Mouse (Mus musculus) hindbrain, embryonic 14.5 days (tissue): Measurements from ENCODE around the gene Aco1. TPM values are rescaled to one million over a fixed set of nuclear protein-coding genes. Genes with fewer than 3 reads are reported as not detected.

ENCODE experiments used
- ATAC-seq: fragments of 200-750 bp; cut with Nextera tagmentation; 2 replicates; pipeline ENCODE4 v1.8.0; 2017; ENCODE audit warnings: moderate number of reproducible peaks, mild to moderate bottlenecking, moderate TSS enrichment, moderate library complexity; ENCODE audit not compliant: low FRiP score
- DNase-seq: peaks from one replicate; pipeline ENCODE4 v3.0.0-alpha.2; 2015; ENCODE audit warnings: low spot score
- H3K27ac ChIP-seq: fragments of 300-500 bp; sonication (generic); 2 replicates; pipeline ENCODE4 v1.5.1; 2014; ENCODE audit warnings: mild to moderate bottlenecking, moderate library complexity
- H3K27me3 ChIP-seq: fragments of 300-500 bp; sonication (generic); 2 replicates; pipeline ENCODE4 v1.6.1; 2014; ENCODE audit warnings: mild to moderate bottlenecking, low read length, mixed read lengths; ENCODE audit not compliant: control insufficient read depth, insufficient read depth
- H3K36me3 ChIP-seq: fragments of 300-500 bp; sonication (generic); replicated peaks from 2 replicates; pipeline ENCODE4 v1.6.1; 2014; ENCODE audit not compliant: control insufficient read depth, insufficient read depth
- H3K4me1 ChIP-seq: fragments of 300-500 bp; sonication (generic); replicated peaks from 2 replicates; pipeline ENCODE4 v1.6.1; 2014; ENCODE audit warnings: antibody characterized with exemption, low read length, mixed read lengths; ENCODE audit not compliant: control insufficient read depth, insufficient read depth
- H3K4me2 ChIP-seq: fragments of 300-500 bp; sonication (generic); replicated peaks from 2 replicates; pipeline ENCODE4 v1.6.1; 2014; ENCODE audit warnings: mild to moderate bottlenecking, moderate library complexity
- H3K4me3 ChIP-seq: fragments of 300-500 bp; sonication (generic); replicated peaks from 2 replicates; pipeline ENCODE4 v1.5.1; 2014; ENCODE audit warnings: mild to moderate bottlenecking, low read length
- H3K9ac ChIP-seq: fragments of 300-500 bp; sonication (generic); 2 replicates; pipeline ENCODE4 v1.6.1; 2014
- H3K9me3 ChIP-seq: fragments of 300-500 bp; sonication (generic); 2 replicates; pipeline ENCODE4 v1.6.1; 2016; ENCODE audit warnings: low read length; ENCODE audit not compliant: control insufficient read depth
- WGBS: fragments of 180-500 bp; shearing (Covaris S2); extraction: QIAGEN DNeasy Blood & Tissue Kit; methylation state at CpG from one replicate; pipeline ENCODE4 v1.1.7; 2014; 5-methylcytosine and 5-hydroxymethylcytosine counted together
- polyA plus RNA-seq: library from polyadenylated mRNA; unstranded; fragments of >200 nt; fragmentation: Nextera tagmentation; extraction: Ambion mirVana; gene quantifications from 2 replicates; pipeline ENCODE4 v1.2.1, GENCODE M21; 2014

Aco1 gene
- polyA plus RNA-seq, 1 experiment from 2014 or later = 46.0 TPM

DNA sequence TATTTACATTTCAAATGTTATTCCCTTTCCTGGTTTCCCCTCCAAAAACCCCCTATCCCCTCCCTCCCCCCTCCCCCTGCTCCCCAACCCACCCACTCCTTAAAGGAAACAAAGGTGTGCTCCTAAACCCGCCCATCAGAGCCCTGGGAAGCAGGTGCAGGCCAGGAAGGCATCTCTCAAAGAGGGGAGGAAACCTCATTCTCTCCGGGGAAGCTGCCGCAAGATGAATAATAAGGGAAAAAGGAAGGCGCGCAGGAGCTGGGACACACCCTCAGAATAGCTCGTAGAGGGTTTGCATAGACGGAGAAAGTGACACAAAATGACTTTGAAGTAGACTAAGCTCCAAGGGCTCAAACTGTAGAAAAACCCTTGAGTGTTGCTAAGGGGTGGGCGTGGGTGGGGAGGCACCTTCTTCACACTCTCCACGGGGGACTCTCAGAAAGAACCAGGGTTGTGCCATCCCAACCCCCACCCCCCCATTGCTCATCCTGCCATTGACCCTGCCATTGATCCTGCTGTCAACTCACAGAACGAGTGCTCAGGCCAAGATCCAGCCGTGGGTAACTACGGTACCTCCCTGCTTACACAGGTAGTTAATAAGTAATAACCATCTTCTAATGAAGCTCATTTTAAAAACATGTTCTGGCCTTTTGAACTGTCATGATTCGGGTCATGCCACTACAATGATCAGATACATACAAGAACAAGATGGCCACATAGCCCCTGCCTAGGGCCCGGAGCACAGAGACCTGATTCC is 78.3 kb downstream of the Aco1 start:
- Histone ChIP-seq H3K27me3 (no peaks in the 10 kb centered on the region; the same call in 1 of the 2 replicates), H3K4me1 (0 out of 2 replicates have a peak, but pooled peaks cover 5% of the 10 kb centered on the region), H3K36me3 (no peaks in the 10 kb centered on the region), H3K4me3 (no peak overlapping the region), H3K4me2 (no peak overlapping the region), H3K27ac (no peak overlapping the region), H3K9ac (no peak overlapping the region), H3K9me3 (no peaks in the 10 kb centered on the region)
- no peak for DNase-seq
- no peak for ATAC-seq
- 34% methylated on average over 14 of the region's 14 CpGs for WGBS

DNA sequence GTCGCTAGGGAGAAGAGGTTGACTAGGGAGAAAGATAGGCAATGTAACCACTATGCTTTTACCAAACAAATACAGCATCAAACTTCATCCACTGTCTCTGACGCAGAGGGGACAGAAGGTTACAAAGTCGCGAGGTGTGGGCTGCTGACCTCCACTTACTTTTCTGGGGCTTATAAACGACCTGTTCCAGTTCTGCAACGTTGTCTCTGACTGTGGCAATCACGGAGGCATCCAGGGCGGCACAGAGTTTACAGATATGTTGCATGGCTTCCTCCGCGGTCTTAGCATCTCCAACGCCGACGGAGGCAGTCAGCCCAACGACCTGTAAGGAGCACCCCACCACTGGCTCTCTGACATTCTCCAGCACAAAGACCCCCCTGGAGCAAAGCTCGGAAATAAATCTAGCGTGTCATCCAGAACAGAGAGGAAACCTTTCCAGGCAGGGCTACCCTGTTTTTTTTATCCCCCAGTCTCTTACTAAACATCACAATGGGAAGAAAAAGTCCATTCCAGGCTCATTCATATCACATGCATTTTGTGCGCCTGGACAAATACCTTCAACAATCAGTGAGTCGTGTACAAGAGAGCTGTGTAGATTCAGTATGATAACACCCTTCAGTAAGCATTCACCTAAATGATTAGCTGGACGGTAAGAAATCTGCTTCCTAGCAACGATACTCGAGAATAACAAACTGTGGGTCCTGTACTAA is 79.2 kb downstream of the Aco1 start:
- ATAC-seq = no peak
- no peak for DNase-seq
- Histone ChIP-seq H3K4me2 (no peak overlapping the region), H3K4me3 (no peak overlapping the region), H3K36me3 (no peaks in the 10 kb centered on the region), H3K4me1 (0 out of 2 replicates have a peak, but pooled peaks cover 5% of the 10 kb centered on the region), H3K27ac (no peak overlapping the region), H3K27me3 (no peaks in the 10 kb centered on the region; the same call in 1 of the 2 replicates), H3K9me3 (no peaks in the 10 kb centered on the region), H3K9ac (no peak overlapping the region)
- 37% methylated on average over 21 of the region's 21 CpGs for WGBS

DNA sequence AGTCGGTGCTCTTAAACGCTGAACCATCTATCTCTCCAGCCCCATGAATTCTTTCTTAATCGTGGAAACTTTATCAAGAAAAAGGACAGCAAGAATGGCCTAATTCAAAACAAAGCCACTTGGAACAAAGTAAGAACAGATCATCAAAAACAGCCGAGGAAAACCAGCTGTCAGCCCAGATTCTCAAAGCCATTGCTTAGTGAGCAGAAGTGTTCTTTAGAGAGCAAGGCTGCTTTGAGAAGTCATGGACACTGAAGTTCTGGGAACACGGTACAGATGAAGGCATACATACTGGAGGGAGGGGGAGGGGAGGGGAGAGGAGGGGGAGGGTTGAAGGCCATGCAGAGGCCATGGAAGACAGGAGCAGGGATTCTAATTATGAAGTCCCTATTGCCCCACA is 83.2 kb downstream of the Aco1 start:
- ATAC-seq = no peak
- H3K4me2 ChIP-seq = no peak overlapping the region

DNA sequence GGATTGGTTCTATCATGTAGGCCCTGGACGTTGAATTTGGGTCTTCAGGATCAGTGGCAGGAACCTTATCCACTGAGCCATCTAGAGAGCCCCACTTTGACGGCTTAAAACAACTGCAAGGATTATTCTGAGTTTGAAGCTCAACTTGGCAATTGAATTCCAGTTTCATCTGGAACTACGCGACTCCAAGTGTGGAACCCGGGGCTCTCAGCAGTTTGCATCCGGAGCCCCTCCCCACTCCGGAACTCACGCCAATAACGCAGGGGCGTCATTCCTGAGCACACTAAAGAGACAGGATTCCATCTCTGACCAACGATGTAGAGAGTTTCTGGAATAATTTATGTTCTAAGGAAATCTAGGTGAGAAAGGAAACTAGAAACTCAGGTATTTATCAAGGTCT is 84.2 kb downstream of the Aco1 start:
- Histone ChIP-seq H3K9ac (no peak overlapping the region), H3K36me3 (no peaks in the 10 kb centered on the region), H3K27me3 (no peaks in the 10 kb centered on the region), H3K4me1 (no peaks in the 10 kb centered on the region), H3K9me3 (no peaks in the 10 kb centered on the region), H3K4me3 (no peak overlapping the region), H3K27ac (no peak overlapping the region), H3K4me2 (no peak overlapping the region)
- ATAC-seq (no peak), DNase-seq (no peak)
- 88% methylated on average over 11 of the region's 11 CpGs for WGBS

More for the DNA sequence above, 83.2 kb downstream of the Aco1 start:
- Histone ChIP-seq H3K4me1 (no peaks in the 10 kb centered on the region), H3K9me3 (no peaks in the 10 kb centered on the region), H3K4me3 (no peak overlapping the region), H3K27me3 (no peaks in the 10 kb centered on the region; the same call in 1 of the 2 replicates), H3K36me3 (no peaks in the 10 kb centered on the region), H3K9ac (no peak overlapping the region), H3K27ac (no peak overlapping the region)
- WGBS = 77% methylated on average over 5 of the region's 5 CpGs
- DNase-seq = no peak

DNA sequence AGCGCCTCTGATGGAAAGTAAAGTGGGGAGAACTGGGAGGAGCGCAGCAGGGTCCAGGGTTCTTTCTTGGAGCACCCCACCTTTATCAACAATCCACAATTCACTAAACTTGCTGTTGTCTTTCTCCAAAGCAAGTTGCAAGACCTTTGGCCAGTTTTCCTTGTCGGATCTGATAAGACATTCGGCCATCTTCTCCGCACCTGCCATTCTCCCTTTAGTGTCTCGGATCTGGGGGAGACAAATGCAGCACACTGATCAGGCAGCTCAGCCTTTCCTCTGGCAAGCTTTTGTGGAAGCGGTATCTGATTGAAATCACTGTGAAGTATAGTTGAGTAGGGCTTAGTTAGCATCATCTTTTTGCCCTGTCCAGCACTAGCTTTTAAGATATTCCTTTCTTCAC is 85.0 kb downstream of the Aco1 start:
- H3K4me3 ChIP-seq = no peak overlapping the region
- DNase-seq (no peak), ATAC-seq (no peak)
- WGBS = 90% methylated on average over 7 of the region's 7 CpGs
- no peak overlapping the region for H3K9ac ChIP-seq
- no peaks in the 10 kb centered on the region for H3K9me3 ChIP-seq
- no peak overlapping the region for H3K4me2 ChIP-seq
- no peaks in the 10 kb centered on the region for H3K27me3 ChIP-seq
- H3K27ac ChIP-seq = no peak overlapping the region
- no peaks in the 10 kb centered on the region for H3K4me1 ChIP-seq
- H3K36me3 ChIP-seq = no peaks in the 10 kb centered on the region

DNA sequence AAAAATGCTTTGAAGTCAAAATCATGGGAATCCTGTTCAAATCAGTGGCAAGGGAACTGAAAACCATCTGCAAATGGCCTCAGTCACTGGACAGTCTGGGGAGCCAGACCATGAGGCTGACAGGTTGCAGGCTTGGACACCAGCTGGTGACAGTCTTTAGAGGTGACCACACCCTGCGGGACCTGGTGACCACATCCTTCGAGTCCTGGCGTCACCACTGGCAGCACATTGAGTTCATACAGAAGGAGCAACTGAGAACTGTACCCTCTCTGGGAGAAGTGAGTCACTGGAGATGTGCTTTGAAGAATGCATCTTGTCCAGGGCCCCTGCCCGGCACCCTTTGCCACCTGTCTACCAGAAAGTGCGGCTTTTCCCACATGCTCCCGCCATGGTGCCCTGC is 86.8 kb downstream of the Aco1 start:
- no peaks in the 10 kb centered on the region for H3K9me3 ChIP-seq
- H3K4me3 ChIP-seq = no peak overlapping the region
- no peaks in the 10 kb centered on the region for H3K36me3 ChIP-seq
- no peak for ATAC-seq
- H3K27ac ChIP-seq = no peak overlapping the region
- no peaks in the 10 kb centered on the region for H3K27me3 ChIP-seq
- no peaks in the 10 kb centered on the region for H3K4me1 ChIP-seq
- no peak overlapping the region for H3K9ac ChIP-seq
- WGBS = 95% methylated on average over 6 of the region's 6 CpGs
- no peak for DNase-seq
- no peak overlapping the region for H3K4me2 ChIP-seq

DNA sequence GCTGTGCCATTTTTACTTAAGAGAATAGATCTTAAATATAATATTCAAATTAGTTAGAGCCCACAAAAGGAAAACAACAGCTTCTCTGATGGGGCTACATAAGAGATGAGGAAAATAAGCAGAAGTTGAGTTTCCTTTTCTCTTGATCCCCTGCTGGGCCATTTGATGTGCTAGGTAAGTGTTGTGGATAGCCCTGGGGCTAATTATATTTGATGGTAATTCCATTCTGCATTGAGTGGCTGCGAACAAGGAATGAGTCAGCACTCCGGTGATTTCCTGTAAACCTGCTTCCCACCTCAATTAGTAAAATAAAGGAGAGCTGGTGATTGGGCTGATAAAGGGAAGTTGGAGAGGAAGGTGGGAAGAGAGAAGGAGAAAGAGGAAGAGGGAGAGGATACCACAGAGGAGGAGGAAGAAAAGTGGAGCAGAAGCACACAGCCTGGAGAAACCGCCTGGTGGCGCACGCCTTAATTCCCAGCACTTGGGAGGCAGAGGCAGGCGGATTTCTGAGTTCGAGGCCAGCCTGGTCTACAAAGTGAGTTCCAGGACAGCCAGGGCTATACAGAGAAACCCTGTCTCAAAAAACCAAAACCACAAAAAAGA is 90.3 kb downstream of the Aco1 start:
- H3K4me1 ChIP-seq = no peaks in the 10 kb centered on the region
- H3K27me3 ChIP-seq = no peaks in the 10 kb centered on the region
- H3K4me3 ChIP-seq = no peak overlapping the region
- no peak overlapping the region for H3K4me2 ChIP-seq
- H3K36me3 ChIP-seq = no peaks in the 10 kb centered on the region
- ATAC-seq (no peak), DNase-seq (no peak)
- H3K27ac ChIP-seq = no peak overlapping the region
- no peaks in the 10 kb centered on the region for H3K9me3 ChIP-seq
- H3K9ac ChIP-seq = no peak overlapping the region
- WGBS = 92% methylated on average over 7 of the region's 7 CpGs

DNA sequence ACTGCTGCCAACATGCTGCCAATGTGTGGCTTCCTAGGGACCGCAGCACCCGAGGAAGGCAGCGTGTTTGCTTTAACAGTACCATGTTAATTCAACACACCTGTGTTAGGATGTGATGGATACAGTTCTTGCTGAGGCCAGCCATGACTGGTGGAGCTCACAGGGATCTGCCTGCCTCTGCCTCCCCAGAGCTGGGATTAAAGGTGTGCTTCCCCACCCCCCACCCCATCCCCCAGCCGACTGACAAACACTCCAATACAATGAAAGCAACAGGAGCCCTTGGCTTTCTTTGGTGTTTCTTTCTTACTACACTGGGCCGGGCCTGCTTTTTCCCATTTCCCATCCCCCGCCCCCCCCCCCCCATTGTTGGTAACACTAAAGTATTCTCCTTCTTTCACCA is 91.4 kb downstream of the Aco1 start:
- DNase-seq (no peak), ATAC-seq (no peak)
- H3K4me3 ChIP-seq = no peak overlapping the region
- H3K4me2 ChIP-seq = no peak overlapping the region
- H3K27ac ChIP-seq = no peak overlapping the region
- no peaks in the 10 kb centered on the region for H3K9me3 ChIP-seq
- H3K27me3 ChIP-seq = no peaks in the 10 kb centered on the region
- peaks cover 8% of the 10 kb centered on the region for H3K4me1 ChIP-seq
- H3K36me3 ChIP-seq = no peaks in the 10 kb centered on the region
- WGBS = 81% methylated on average over 6 of the region's 6 CpGs
- H3K9ac ChIP-seq = no peak overlapping the region

DNA sequence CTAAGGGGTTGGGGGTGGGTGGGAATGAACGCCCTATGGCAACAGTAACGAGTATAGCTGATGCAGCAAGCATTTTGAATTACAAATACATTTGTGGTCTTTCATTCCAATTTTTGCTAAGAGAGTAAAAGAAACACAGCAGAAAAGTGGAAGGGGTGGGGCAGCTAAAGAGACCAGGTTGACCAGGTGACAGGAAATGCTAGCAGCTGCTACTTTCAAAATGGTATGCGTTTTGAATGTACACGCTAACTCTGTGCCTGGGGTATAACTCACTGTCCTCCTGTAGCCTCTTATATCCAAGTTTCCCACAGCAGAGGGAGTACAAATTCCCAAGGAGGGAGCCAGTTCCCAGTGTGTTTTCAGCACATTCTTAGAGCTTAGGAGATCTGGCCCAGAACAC is 93.9 kb downstream of the Aco1 start:
- H3K27ac ChIP-seq = no peak overlapping the region
- H3K4me2 ChIP-seq = no peak overlapping the region
- H3K36me3 ChIP-seq = no peaks in the 10 kb centered on the region
- no peaks in the 10 kb centered on the region for H3K27me3 ChIP-seq
- no peak overlapping the region for H3K9ac ChIP-seq
- no peak for DNase-seq
- H3K4me3 ChIP-seq = no peak overlapping the region
- H3K9me3 ChIP-seq = no peaks in the 10 kb centered on the region
- ATAC-seq = no peak
- WGBS = 94% methylated on average over 4 of the region's 4 CpGs
- peaks cover 10% of the 10 kb centered on the region for H3K4me1 ChIP-seq
